Mouse (Mus musculus) liver, embryonic 14.5 days (tissue): ENCODE results near the gene Fcho1. TPM values are rescaled to one million over a fixed set of nuclear protein-coding genes. Genes with fewer than 3 reads are reported as not detected.
A peak's percentile ranks its signal among the peaks of the same experiment; 100 is the strongest.

Source experiments
- ATAC-seq: fragments of 200-750 bp; cut with Nextera tagmentation; 2 replicates; pipeline ENCODE4 v1.8.0; 2017; ENCODE audit warnings: moderate number of reproducible peaks, mild to moderate bottlenecking, moderate library complexity; ENCODE audit not compliant: insufficient read depth
- DNase-seq, 3 experiments: peaks; one replicate each; pipeline ENCODE4 v3.0.0-alpha.2; 2012 to 2013; ENCODE audit warnings: low read depth in 3 of 3, low spot score in 3 of 3
- H3K27ac ChIP-seq: fragments of 300-500 bp; sonication (generic); 2 replicates; pipeline ENCODE4 v1.5.1; 2014; ENCODE audit warnings: moderate library complexity, mild to moderate bottlenecking, control low read depth, inconsistent platforms
- H3K27me3 ChIP-seq: fragments of 300-500 bp; sonication (generic); 2 replicates; pipeline ENCODE4 v1.6.1; 2014; ENCODE audit warnings: mild to moderate bottlenecking, low read length, moderate library complexity; ENCODE audit not compliant: control insufficient read depth, insufficient read depth
- H3K36me3 ChIP-seq: fragments of 300-500 bp; sonication (generic); replicated peaks from 2 replicates; pipeline ENCODE4 v1.6.1; 2014; ENCODE audit warnings: low read depth; ENCODE audit not compliant: control insufficient read depth, insufficient read depth
- H3K4me1 ChIP-seq, 2 experiments: fragments of 200-500 bp in 1 of 2; fragments of 300-500 bp in 1 of 2; sonication (generic) in 1 of 2; replicated peaks; 2 replicates each; pipeline ENCODE4 v1.6.1; 2012 to 2014; ENCODE audit warnings: antibody characterized with exemption in 1 of 2, inconsistent platforms in 1 of 2, low read length in 1 of 2; ENCODE audit not compliant: control insufficient read depth in 2 of 2, insufficient read depth in 2 of 2
- H3K4me2 ChIP-seq: fragments of 300-500 bp; sonication (generic); 2 replicates; pipeline ENCODE4 v1.6.1; 2014; ENCODE audit warnings: low read depth, mild to moderate bottlenecking, control low read depth, moderate library complexity
- H3K4me3 ChIP-seq, 2 experiments: fragments of 200-500 bp in 1 of 2; fragments of 300-500 bp in 1 of 2; sonication (generic) in 1 of 2; 2 replicates each; pipeline ENCODE4 v1.5.1; 2012 to 2014; ENCODE audit warnings: low read depth in 2 of 2, low read length in 2 of 2, mild to moderate bottlenecking in 2 of 2, control low read depth in 1 of 2, inconsistent platforms in 1 of 2, moderate library complexity in 1 of 2; ENCODE audit not compliant: insufficient read depth in 1 of 2
- H3K9ac ChIP-seq: fragments of 300-500 bp; sonication (generic); replicated peaks from 2 replicates; pipeline ENCODE4 v1.6.1; 2014; ENCODE audit warnings: mild to moderate bottlenecking, control low read depth, moderate library complexity
- H3K9me3 ChIP-seq: fragments of 300-500 bp; sonication (generic); 2 replicates; pipeline ENCODE4 v1.6.1; 2016; ENCODE audit warnings: low read length, mixed read lengths; ENCODE audit not compliant: control insufficient read depth
- CTCF ChIP-seq: IDR thresholded peaks from 2 replicates; pipeline ENCODE4 v1.5.1; 2016; ENCODE audit warnings: antibody characterized with exemption, low read depth, control low read depth
- EP300 ChIP-seq: IDR thresholded peaks from 2 replicates; pipeline ENCODE4 v1.6.1; 2016; ENCODE audit warnings: antibody characterized with exemption, low read depth
- WGBS: fragments of 180-500 bp; shearing (Covaris S2); extraction: QIAGEN DNeasy Blood & Tissue Kit; methylation state at CpG from one replicate; pipeline ENCODE4 v1.1.7; 2014; ENCODE audit not compliant: insufficient replicate concordance; 5-methylcytosine and 5-hydroxymethylcytosine counted together
- polyA plus RNA-seq, 2 experiments: library from polyadenylated mRNA; depleted of rRNA in 1 of 2; stranded (reverse) in 1 of 2; unstranded in 1 of 2; fragments of >200 nt; fragmentation: Nextera tagmentation in 1 of 2; extraction: Ambion mirVana in 1 of 2; gene quantifications; 2 replicates each; pipeline versions ENCODE4 v1.2.1 to v1.2.3; 2012 to 2014

Fcho1 gene
- polyA plus RNA-seq, 2 experiments, result 14.7 to 24.6 TPM

- Histone ChIP-seq H3K27me3 (no peaks in the 10 kb centered on the region; the same call in 1 of the 2 replicates), H3K9me3 (no peaks in the 10 kb centered on the region), H3K36me3 (no peaks in the 10 kb centered on the region), H3K27ac (no peak overlapping the region), H3K9ac (no peak overlapping the region), H3K4me1 (peaks cover 21 to 25% of the 10 kb centered on the region in 2 experiments), H3K4me3 (peak overlapping the region; percentile 26 to 46; a peak in 3 of 4 replicates), H3K4me2 (peak overlapping the region; percentile 69)
- TF ChIP-seq EP300 (no peak), CTCF (no peak)
- whole genome bisulfite sequencing, result 4% methylated on average over 20 of the region's 21 CpGs
- DNase-seq (no peak), ATAC-seq (peak; percentile 48)
These were observed 2.8 kb upstream of the Fcho1 start for GRCm38 (mm10) chr8:71728240-71728785.

GRCm38 (mm10) chr8:71724389-71724788 lies 1.1 kb downstream of the Fcho1 start:
- ATAC-seq (no peak), DNase-seq (no peak)
- Histone ChIP-seq H3K4me2 (peak overlapping the region; percentile 81), H3K36me3 (no peaks in the 10 kb centered on the region), H3K27me3 (no peaks in the 10 kb centered on the region; the same call in 1 of the 2 replicates), H3K9ac (no peak overlapping the region), H3K4me1 (peaks cover 21 to 29% of the 10 kb centered on the region in 2 experiments), H3K9me3 (no peaks in the 10 kb centered on the region), H3K27ac (peak overlapping the region; percentile 68; the same call in 1 of the 2 replicates), H3K4me3 (0 out of 4 replicates have a peak overlapping the region, but pooled peaks of 1 of the 2 experiments have one; percentile 56)
- 55% methylated on average over 4 of the region's 4 CpGs for WGBS
- TF ChIP-seq CTCF (no peak; the same call in 1 of the 2 replicates), EP300 (no peak)

GRCm38 (mm10) chr8:71723047-71723551 lies 2.4 kb downstream of the Fcho1 start:
- Histone ChIP-seq H3K9me3 (no peaks in the 10 kb centered on the region), H3K36me3 (no peaks in the 10 kb centered on the region), H3K27ac (peak overlapping the region; percentile 68), H3K4me1 (peaks cover 21 to 23% of the 10 kb centered on the region in 2 experiments), H3K4me3 (peak overlapping the region; percentile 53 to 57), H3K4me2 (peak overlapping the region; percentile 61), H3K9ac (peak overlapping the region; percentile 58), H3K27me3 (no peaks in the 10 kb centered on the region; the same call in 1 of the 2 replicates)
- peak; percentile 65 to 67 (median 66) for DNase-seq
- TF ChIP-seq EP300 (no peak), CTCF (no peak)
- peak; percentile 82 for ATAC-seq
- 17% methylated on average over 14 of the region's 14 CpGs for WGBS

GRCm38 (mm10) chr8:71719928-71720457 lies 5.5 kb downstream of the Fcho1 start:
- Histone ChIP-seq H3K36me3 (no peaks in the 10 kb centered on the region; the same call in 1 of the 2 replicates), H3K27ac (no peak overlapping the region), H3K4me3 (no peak overlapping the region), H3K27me3 (no peaks in the 10 kb centered on the region), H3K9ac (no peak overlapping the region), H3K9me3 (no peaks in the 10 kb centered on the region), H3K4me1 (peaks cover 14 to 19% of the 10 kb centered on the region in 2 experiments), H3K4me2 (no peak overlapping the region)
- TF ChIP-seq EP300 (no peak), CTCF (no peak)
- no peak for DNase-seq
- ATAC-seq, result no peak
- WGBS, result 58% methylated on average over 7 of the region's 7 CpGs

- H3K27me3 ChIP-seq, result no peaks in the 10 kb centered on the region
- ATAC-seq, result no peak
- no peaks in the 10 kb centered on the region for H3K9me3 ChIP-seq
- no peak overlapping the region for H3K4me3 ChIP-seq
- H3K4me1 ChIP-seq, result peaks cover 7 to 13% of the 10 kb centered on the region in 2 experiments
- no peak overlapping the region for H3K27ac ChIP-seq
- 48% methylated on average over 4 of the region's 4 CpGs for WGBS
- no peak for DNase-seq
- no peaks in the 10 kb centered on the region; the same call in 1 of the 2 replicates for H3K36me3 ChIP-seq
- H3K4me2 ChIP-seq, result no peak overlapping the region
- H3K9ac ChIP-seq, result no peak overlapping the region
- TF ChIP-seq CTCF (no peak), EP300 (no peak)
These were observed 6.3 kb downstream of the Fcho1 start for GRCm38 (mm10) chr8:71719218-71719617.
